Mouse (Mus musculus) bone marrow macrophage, adult 2 months (primary cell): ENCODE data around the gene Txn2. TPM values are rescaled to one million over a fixed set of nuclear protein-coding genes. Genes with fewer than 3 reads are reported as not detected.
A peak's percentile ranks its signal among the peaks of the same experiment; 100 is the strongest.

Experiments
- H3K27ac ChIP-seq: 2 replicates; pipeline ENCODE4 v1.5.1; 2012; ENCODE audit warnings: low read depth, low read length; ENCODE audit not compliant: insufficient read depth
- H3K4me1 ChIP-seq: 2 replicates; pipeline ENCODE4 v1.6.1; 2012; ENCODE audit warnings: low read length; ENCODE audit not compliant: control insufficient read depth, insufficient read depth
- H3K4me3 ChIP-seq: 2 replicates; pipeline ENCODE4 v1.5.1; 2012; ENCODE audit warnings: mild to moderate bottlenecking, low read length, moderate library complexity; ENCODE audit not compliant: insufficient read depth
- CTCF ChIP-seq: IDR thresholded peaks from 2 replicates; pipeline ENCODE4 v1.5.1; 2012; ENCODE audit warnings: low read depth, mild to moderate bottlenecking, low read length, moderate library complexity
- POLR2A ChIP-seq: IDR thresholded peaks from 2 replicates; pipeline ENCODE4 v1.6.1; 2012; ENCODE audit warnings: mild to moderate bottlenecking, low read depth, low read length, borderline replicate concordance
- polyA plus RNA-seq: library from polyadenylated mRNA; stranded (reverse); fragments of >200 nt; gene quantifications from 2 replicates; pipeline ENCODE4 v1.2.4, GENCODE M21; 2012; ENCODE audit not compliant: missing spikeins, insufficient read depth, insufficient read length

Txn2 gene
- polyA plus RNA-seq, 1 experiment: 141 TPM

- H3K4me1 ChIP-seq: peaks cover 14% of the 10 kb centered on the region
- TF ChIP-seq CTCF (0 out of 2 replicates have a peak, but pooled peaks have one; percentile 4), POLR2A (no peak)
- H3K27ac ChIP-seq: no peak within 1 kb of the TSS
- peak within 1 kb of the TSS; percentile 66 for H3K4me3 ChIP-seq
These were observed 27.6 kb upstream of the Txn2 start, which contains the start of gene Foxred2 for GRCm38 (mm10) chr15:77956404-77956901. TSS of gene Foxred2 (minus strand) at chr15:77956722.

GRCm38 (mm10) chr15:77955440-77956403 lies 26.9 kb upstream of the Txn2 start:
- Histone ChIP-seq H3K4me3 (peak overlapping the region; percentile 66), H3K27ac (no peak overlapping the region), H3K4me1 (peaks cover 14% of the 10 kb centered on the region)
- TF ChIP-seq CTCF (0 out of 2 replicates have a peak, but pooled peaks have one; percentile 7), POLR2A (no peak)

GRCm38 (mm10) chr15:77954362-77954761 lies 25.6 kb upstream of the Txn2 start:
- Histone ChIP-seq H3K4me3 (no peak overlapping the region), H3K4me1 (peaks cover 14% of the 10 kb centered on the region), H3K27ac (no peak overlapping the region)
- no peak for TF ChIP-seq POLR2A
- no peak for TF ChIP-seq CTCF

GRCm38 (mm10) chr15:77952921-77953320 lies 24.1 kb upstream of the Txn2 start:
- no peak for TF ChIP-seq POLR2A
- no peak for TF ChIP-seq CTCF
- peaks cover 14% of the 10 kb centered on the region for H3K4me1 ChIP-seq
- no peak overlapping the region for H3K27ac ChIP-seq
- H3K4me3 ChIP-seq: no peak overlapping the region

GRCm38 (mm10) chr15:77949061-77949460 lies 20.3 kb upstream of the Txn2 start:
- Histone ChIP-seq H3K4me1 (peaks cover 21% of the 10 kb centered on the region), H3K27ac (no peak overlapping the region), H3K4me3 (no peak overlapping the region)
- no peak for TF ChIP-seq CTCF
- TF ChIP-seq POLR2A: no peak

GRCm38 (mm10) chr15:77945711-77946110 lies 16.9 kb upstream of the Txn2 start:
- Histone ChIP-seq H3K4me1 (peaks cover 21% of the 10 kb centered on the region), H3K27ac (peak overlapping the region; percentile 70), H3K4me3 (no peak overlapping the region)
- TF ChIP-seq POLR2A: no peak
- no peak for TF ChIP-seq CTCF

GRCm38 (mm10) chr15:77941563-77941962 lies 12.8 kb upstream of the Txn2 start:
- Histone ChIP-seq H3K4me1 (peaks cover 18% of the 10 kb centered on the region), H3K27ac (no peak overlapping the region), H3K4me3 (no peak overlapping the region)
- TF ChIP-seq POLR2A (no peak), CTCF (no peak)

GRCm38 (mm10) chr15:77938516-77938915 lies 9.7 kb upstream of the Txn2 start:
- TF ChIP-seq POLR2A: no peak
- no peak for TF ChIP-seq CTCF
- Histone ChIP-seq H3K4me1 (peaks cover 18% of the 10 kb centered on the region), H3K27ac (no peak overlapping the region), H3K4me3 (no peak overlapping the region)

GRCm38 (mm10) chr15:77935673-77936375 lies 7.0 kb upstream of the Txn2 start:
- H3K27ac ChIP-seq: no peak overlapping the region
- H3K4me1 ChIP-seq: peaks cover 36% of the 10 kb centered on the region
- no peak overlapping the region for H3K4me3 ChIP-seq
- no peak for TF ChIP-seq CTCF
- no peak for TF ChIP-seq POLR2A

GRCm38 (mm10) chr15:77934968-77935367 lies 6.2 kb upstream of the Txn2 start:
- H3K4me3 ChIP-seq: no peak overlapping the region
- TF ChIP-seq POLR2A (no peak), CTCF (no peak)
- H3K4me1 ChIP-seq: peaks cover 37% of the 10 kb centered on the region
- H3K27ac ChIP-seq: no peak overlapping the region
